Mouse (Mus musculus) gastrocnemius, postnatal 10 days (tissue): ENCODE data around the gene Olfr951. TPM values are rescaled to one million over a fixed set of nuclear protein-coding genes. Genes with fewer than 3 reads are reported as not detected.

Source experiments
- DNase-seq: peaks from one replicate; pipeline ENCODE4 v3.0.0; 2021; ENCODE audit warnings: mixed read lengths
- long read RNA-seq, 2 experiments: library from polyadenylated mRNA; stranded (forward); transcript quantifications; one replicate each; pipeline ENCODE4 v2.0.0; 2021
- total RNA-seq, 2 experiments: library from RNA; stranded (reverse); gene quantifications; 2 replicates each; pipeline ENCODE4 v1.2.3; 2021

The Olfr951 gene
- not detected for total RNA-seq
- long read RNA-seq, experiment 1: 0 reads
- long read RNA-seq, experiment 2: 0 reads

GRCm38 (mm10) chr9:39387110-39387509 is at the start of gene Olfr951:
Gene Olfr951 (plus strand): TSS chr9:39387410.
- no peak for DNase-seq

DNA sequence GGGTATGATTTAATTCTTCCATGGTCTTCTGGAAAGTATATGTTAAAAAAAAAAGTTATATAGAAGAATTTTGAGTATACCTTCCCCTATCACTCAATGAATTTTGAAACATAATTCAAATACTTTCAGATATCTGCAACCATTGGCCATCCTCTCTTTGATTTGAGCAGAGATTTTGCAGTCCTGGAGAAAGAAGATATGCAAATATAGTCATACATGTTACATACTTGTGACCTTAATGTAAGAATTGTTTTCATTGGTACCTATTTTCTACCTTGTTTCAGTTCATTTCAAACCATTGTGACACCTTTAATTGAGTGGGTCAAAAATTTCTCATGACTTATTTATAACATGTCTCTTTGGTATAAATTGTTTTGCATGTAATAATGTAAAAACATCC is 39.8 kb downstream of the Olfr951 start, which contains the start of gene Olfr952:
Gene Olfr952 (minus strand): TSS at position 101 of the 400 bp plus-strand sequence.
- no peak for DNase-seq

Other genes starting within 250 kb of the Olfr951 start
- not detected for gene Olfr943, start 221.1 kb upstream of the Olfr951 start, total RNA-seq
- not detected for gene Olfr944, start 185.5 kb upstream of the Olfr951 start, total RNA-seq
- not detected for gene Olfr1537, start 137.4 kb upstream of the Olfr951 start, total RNA-seq
- not detected for gene Olfr945, start 110.6 kb upstream of the Olfr951 start, total RNA-seq
- not detected for gene Olfr948, start 61.4 kb upstream of the Olfr951 start, total RNA-seq
- gene Olfr952, start 39.7 kb downstream of the Olfr951 start, total RNA-seq: not detected
- not detected for gene Olfr954, start 69.3 kb downstream of the Olfr951 start, total RNA-seq
- gene Olfr955, start 84.5 kb downstream of the Olfr951 start, total RNA-seq: not detected
- not detected for gene Olfr44, start 106.6 kb downstream of the Olfr951 start, total RNA-seq
- not detected for gene Olfr957, start 128.4 kb downstream of the Olfr951 start, total RNA-seq
- gene Olfr958, start 166.6 kb downstream of the Olfr951 start, total RNA-seq: not detected
- gene Olfr959, start 188.2 kb downstream of the Olfr951 start, total RNA-seq: not detected
- 100 to 1,000 TPM; 113 to 117 TPM for gene AW551984, start 217.0 kb downstream of the Olfr951 start, total RNA-seq
- not detected for gene Olfr148, start 223.2 kb downstream of the Olfr951 start, total RNA-seq
- not detected for gene Olfr960, start 234.0 kb downstream of the Olfr951 start, total RNA-seq